Mouse (Mus musculus) C3H10T1/2 (cell line): ENCODE results near the gene Mphosph9. TPM values are rescaled to one million over a fixed set of nuclear protein-coding genes. Genes with fewer than 3 reads are reported as not detected.

Experiments
- polyA plus RNA-seq, 2 experiments: library from polyadenylated mRNA; unstranded; fragments of >200 nt; fragmentation: generic; extraction: Trizol; gene quantifications; one replicate each; pipeline ENCODE4 v1.2.1; 2012; ENCODE audit warnings: missing spikeins in 2 of 2

The Mphosph9 gene
- 1 to 10 TPM in 1 of 2 experiments, under 1 TPM in 1; 0.33 to 1.7 TPM for polyA plus RNA-seq

DNA sequence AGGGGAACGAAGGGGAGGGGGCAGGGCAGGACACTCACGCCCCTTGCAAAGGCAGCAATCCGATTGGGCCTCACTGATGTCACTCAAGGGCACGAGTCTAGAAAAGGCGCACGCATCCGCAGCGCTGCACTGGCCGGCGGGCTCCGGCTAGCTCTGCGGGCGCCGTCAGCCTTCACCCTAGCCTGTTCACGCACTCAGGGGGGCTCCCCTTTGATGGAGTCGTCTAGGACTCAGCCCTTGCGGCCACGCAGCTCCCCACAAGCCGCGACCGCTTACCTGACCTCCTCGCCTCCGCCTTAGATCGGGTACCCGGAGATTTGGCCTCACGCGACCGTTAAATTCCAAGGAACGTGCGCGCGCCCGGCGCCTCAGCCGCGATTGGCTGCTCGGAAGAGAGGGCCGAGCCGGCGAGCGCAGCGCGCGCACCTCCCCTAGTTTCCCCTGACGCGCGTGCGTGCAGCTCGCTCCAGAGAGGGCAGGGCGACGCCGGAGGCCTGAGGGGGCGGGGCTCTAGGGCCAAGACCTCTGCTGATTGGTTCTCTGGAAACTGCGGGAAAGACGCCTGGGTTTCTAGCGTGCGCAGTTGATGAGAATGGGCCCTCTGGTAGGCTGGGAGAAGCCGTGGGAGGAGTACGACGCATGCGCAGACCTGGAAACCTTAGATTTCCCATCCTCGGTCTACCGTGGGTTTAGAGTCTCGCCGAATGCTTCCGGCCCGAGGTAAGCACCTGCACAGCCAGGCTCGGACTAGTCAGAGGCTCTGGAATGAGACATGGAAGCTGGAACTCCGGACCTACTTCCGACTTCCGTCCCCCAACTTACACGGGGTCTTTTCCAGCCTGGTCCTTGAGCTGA lies at the start of gene Mphosph9, which contains the start of gene 2810006K23Rik:
TSS of gene Mphosph9 (minus strand) at position 463 of the 855 bp plus-strand sequence.
TSS of gene 2810006K23Rik (plus strand) at position 580 of the 855 bp plus-strand sequence.

DNA sequence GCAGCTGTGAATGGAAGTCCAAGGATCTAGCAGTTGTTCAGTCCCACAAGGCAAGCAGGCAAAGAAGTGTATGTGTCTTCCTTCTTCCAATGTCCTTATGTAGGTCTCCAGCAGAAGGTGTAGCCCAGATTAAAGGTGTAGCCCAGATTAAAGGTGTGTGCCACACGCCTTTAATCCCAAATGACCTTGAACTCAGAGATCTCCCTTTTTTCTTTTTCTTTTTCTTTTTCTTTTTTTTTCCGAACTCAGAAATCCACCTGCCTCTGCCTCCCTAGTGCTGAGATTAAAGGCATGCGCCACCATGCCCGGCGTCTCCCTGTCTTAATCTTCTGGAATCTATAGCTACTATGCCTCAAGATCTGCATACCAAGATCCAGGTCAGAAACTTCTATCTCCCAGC lies 35.2 kb upstream of the Mphosph9 start, which contains the start of gene Cdk2ap1:
TSS of gene Cdk2ap1 (minus strand) at position 101 of the 400 bp plus-strand sequence.

GRCm38 (mm10) chr5:124249614-124250591 lies 77.9 kb downstream of the Mphosph9 start, which contains the start of gene Pitpnm2:
Gene Pitpnm2, minus strand, starts transcription at chr5:124249760.

Other genes starting within 250 kb of the Mphosph9 start
- gene Abcb9, start 232.2 kb downstream of the Mphosph9 start, polyA plus RNA-seq: 1 to 10 TPM; 2.2 to 3.2 TPM
- 10 to 100 TPM; 13.7 to 17.9 TPM for gene Ogfod2, start 215.7 kb downstream of the Mphosph9 start, polyA plus RNA-seq
- 10 to 100 TPM; 83.0 to 88.9 TPM for gene Arl6ip4, start 211.9 kb downstream of the Mphosph9 start, polyA plus RNA-seq
- 1 to 10 TPM; 4.2 to 9.2 TPM for gene Pitpnm2, start 78.2 kb downstream of the Mphosph9 start, polyA plus RNA-seq
- gene 2810006K23Rik, start 117 bp upstream of the Mphosph9 start, polyA plus RNA-seq: 10 to 100 TPM in 1 of 2 experiments, 1 to 10 TPM in 1; 2.6 to 10.4 TPM
- gene Cdk2ap1, start 35.1 kb upstream of the Mphosph9 start, polyA plus RNA-seq: 100 to 1,000 TPM; 161 to 221 TPM
- 1 to 10 TPM; 1.2 to 7.5 TPM for gene Sbno1, start 98.0 kb upstream of the Mphosph9 start, polyA plus RNA-seq
- gene Kmt5a, start 112.0 kb upstream of the Mphosph9 start, polyA plus RNA-seq: 10 to 100 TPM in 1 of 2 experiments, 1 to 10 TPM in 1; 9.5 to 50.7 TPM
- 10 to 100 TPM; 20.7 to 59.3 TPM for gene Rilpl2, start 150.4 kb upstream of the Mphosph9 start, polyA plus RNA-seq
- 10 to 100 TPM; 11.0 to 13.6 TPM for gene Snrnp35, start 155.2 kb upstream of the Mphosph9 start, polyA plus RNA-seq
- gene Rilpl1, start 203.4 kb upstream of the Mphosph9 start, polyA plus RNA-seq: 10 to 100 TPM in 1 of 2 experiments, 1 to 10 TPM in 1; 5.7 to 31.7 TPM
- gene Tmed2, start 212.7 kb upstream of the Mphosph9 start, polyA plus RNA-seq: 100 to 1,000 TPM in 1 of 2 experiments, 10 to 100 TPM in 1; 30.0 to 114 TPM
- 1 to 10 TPM; 1.5 to 6.5 TPM for gene Ddx55, start 224.9 kb upstream of the Mphosph9 start, polyA plus RNA-seq